Mouse (Mus musculus) cerebellum, adult 11 months (tissue): ENCODE results near the gene Plekhh3.
"Not testable (repeated sequence)": the region's sequence is repeated elsewhere in the genome, so short reads cannot be mapped to it uniquely, and the experiment has no call there.

ENCODE experiments used
- DNase-seq: peaks from one replicate; pipeline ENCODE4 v3.0.0; 2022

The Plekhh3 gene

DNA sequence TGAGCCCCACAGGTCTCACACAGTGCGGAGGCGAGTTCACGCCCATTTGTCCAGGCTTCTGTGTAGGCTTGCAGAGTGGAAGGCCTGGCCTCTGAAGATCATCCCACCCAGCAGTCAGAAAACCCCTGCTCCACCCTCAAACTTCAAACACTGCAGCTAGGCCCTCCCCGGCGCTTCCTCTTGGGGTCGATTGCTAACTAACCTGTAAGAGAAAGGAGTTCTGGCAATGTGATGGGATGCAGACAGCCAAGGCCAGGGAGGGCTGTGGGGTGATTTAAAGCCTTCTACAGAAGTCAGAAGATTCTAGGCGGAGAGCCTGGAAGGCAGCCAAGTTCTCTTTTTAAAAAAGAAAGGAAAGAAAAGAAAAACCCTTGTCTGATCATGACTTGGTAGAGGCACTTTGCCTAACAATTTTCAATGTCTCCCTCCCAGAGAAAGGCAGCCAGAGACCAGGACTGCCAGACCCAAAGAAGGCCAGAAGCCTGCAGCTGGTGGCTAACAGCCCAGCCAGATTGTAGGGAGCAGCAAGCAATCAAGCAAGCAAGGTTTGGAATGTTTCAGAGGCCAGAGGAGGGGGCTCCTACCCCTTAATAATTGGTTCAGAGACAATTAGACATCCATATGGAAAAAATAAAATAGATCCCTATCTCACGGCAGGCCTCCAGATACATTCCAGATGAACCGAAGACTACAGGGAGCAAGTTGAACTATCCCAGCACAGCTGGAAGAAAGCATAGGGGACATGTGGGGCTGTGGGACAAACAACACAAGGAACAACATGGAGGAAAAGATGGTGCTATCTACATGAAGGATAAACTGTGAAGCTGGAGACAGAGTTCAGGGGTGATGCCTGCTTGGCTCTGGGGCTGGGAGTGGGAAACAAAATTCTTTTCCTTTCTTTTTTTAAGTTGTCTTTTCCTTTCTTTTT lies 21.7 kb downstream of the Plekhh3 start:
- no peak for DNase-seq

DNA sequence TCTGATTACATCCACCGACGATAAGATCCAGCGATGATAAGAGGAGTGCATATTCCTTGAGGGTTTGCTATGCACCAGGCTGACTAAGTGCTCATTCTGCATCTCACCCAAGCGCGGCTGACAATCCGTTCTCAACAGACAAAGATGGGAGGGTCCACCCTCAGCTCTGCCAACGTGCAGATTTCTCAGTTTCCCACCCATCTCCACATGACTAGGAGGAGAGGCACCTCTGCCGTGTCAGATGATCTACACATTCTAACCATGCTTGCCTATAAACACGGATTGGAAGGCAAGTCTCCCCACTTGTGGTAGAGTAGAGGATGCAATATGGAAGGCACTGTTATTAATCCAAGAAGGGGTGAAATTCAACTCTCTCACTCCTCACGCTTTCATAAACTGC lies 22.4 kb downstream of the Plekhh3 start:
- DNase-seq = no peak

DNA sequence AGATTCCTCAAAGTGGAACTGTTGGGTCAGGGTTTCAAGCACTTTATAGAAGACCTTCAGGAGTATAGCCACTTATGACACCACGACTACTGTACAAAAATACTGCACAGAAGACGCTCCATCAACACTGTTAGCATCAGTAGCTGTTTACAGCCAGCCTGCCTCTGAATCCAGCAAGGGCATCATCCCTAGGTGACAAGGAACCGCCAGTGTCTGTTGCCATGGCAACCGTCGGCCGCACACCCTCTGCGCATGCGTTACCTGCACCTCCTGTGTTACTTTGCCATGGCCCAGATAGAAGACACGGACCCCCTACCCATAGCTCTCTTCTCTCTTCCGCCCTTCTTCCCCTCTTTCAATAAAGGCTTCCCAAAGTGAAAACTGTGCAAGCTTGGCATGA lies 24.8 kb downstream of the Plekhh3 start:
- DNase-seq = no peak

DNA sequence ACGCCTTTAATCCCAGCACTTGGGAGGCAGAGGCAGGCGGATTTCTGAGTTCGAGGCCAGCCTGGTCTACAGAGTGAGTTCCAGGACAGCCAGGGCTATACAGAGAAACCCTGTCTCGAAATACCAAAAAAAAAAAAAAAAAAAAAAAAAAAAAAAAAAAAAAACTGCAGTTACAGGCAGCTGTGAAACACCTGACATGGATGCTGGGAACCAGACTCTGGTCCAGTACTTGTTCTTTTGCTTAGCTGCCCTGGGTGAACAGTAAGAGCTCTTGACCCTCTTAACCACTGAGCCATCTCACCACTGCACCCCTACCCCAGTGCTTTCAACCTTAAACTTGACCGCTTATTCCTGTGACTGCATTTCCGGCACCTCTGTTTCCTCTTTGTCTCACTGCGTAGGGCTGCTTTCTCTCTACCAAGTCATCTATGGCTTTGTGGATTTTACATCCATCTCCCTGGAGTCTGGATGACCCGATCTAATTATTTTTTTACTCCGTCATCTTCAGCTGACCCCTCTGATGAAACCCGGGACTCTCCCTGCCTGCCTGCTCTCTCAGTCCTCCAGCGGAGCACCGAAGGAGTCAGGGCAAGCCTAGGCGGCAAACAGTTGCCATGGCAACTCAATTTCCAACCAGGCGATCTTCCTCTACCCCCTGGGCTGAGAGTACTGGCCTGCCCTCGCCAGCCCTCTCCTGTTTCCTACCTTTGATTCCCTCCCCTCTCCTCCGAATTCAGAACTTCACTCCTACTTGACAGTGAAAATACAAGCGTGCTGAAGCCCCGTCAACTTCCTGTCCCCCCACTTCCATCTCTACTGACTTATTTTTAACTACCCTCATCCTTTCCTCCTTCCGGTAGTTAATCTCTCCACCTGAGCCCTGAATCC lies 27.6 kb downstream of the Plekhh3 start:
- DNase-seq = no peak

DNA sequence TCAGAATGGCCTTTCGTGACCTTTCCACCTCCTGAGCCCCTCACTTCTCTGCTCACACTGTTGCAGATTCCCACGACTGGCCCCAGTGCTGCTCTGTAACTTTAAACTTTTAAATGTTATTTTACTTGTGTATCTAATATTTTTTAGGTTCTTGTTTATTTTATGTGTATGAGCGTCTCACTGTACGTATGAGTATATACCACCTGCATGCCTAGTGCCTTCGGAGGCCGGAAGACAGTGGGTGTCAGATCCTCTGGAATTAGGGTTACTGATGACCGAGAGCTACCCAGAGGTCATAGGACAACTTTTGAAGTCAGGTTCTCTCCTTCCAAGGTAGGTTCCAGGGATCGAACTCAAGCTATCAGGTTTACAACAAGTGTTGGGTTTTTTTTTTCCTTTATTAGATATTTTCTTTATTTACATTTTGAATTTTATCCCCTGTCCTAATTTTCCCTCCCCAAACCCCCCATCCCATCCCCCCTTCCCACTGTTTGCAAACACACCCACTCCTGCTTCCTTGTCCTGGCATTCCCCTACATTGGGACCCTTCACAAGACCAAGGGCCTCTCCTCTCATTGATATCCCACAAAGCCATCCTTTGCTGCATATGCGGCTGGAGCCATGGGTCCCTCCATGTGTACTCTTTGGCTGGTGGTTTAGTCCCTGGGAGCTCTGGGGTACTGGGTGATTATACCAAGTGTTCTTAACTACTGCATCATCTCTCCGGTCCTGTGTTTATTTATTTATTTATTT lies 28.8 kb downstream of the Plekhh3 start:
- DNase-seq = no peak

DNA sequence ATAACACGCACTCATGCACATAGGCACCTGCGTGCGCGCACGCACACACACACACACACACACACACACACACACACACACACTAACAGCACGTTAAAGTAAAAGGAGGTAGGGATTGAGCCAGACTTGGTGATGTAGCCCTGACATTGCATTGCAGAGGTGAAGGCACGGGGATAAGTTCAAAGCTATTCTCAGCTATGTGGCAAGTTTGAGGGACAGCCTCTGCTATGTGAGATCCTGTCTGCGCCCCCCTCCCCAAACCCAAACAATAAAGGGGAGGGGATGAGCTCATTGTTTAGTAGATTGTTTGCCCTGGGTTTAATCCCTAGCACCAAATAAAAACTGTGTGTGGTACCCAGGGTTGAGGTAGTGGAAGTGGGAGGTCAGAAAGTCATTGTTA lies 30.1 kb downstream of the Plekhh3 start:
- DNase-seq = no peak

DNA sequence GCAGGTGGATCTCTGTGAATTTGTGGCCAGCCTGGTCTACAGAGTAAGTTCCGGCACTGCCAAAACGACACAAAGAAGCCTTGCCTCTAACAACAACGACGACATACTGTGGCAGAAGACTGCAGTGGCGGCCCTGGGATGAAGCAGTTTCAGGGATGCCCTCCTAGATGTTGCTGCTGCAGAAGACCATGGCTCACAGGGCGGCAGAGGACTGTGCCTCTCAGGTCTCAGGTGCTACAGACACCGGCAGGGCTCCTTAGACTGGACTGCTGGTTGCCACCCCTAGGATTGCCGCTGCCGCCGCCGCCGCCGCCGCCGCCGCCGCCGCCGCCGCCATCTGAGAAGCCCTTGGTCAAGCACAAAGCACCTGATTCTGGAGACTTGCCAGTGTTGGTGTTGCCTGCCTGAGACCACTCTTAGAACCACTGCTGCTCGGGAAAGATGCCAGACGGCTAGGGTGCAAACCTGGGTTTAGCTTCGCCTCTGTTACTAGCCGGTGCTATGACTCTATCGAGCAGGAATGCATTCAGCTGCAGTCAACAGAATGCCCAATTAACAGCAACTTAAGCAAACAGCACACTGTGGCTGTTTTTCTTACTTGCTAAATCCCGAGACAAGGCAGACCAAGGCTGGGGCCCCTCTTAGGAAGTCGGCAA lies 30.9 kb downstream of the Plekhh3 start:
- DNase-seq = no peak

DNA sequence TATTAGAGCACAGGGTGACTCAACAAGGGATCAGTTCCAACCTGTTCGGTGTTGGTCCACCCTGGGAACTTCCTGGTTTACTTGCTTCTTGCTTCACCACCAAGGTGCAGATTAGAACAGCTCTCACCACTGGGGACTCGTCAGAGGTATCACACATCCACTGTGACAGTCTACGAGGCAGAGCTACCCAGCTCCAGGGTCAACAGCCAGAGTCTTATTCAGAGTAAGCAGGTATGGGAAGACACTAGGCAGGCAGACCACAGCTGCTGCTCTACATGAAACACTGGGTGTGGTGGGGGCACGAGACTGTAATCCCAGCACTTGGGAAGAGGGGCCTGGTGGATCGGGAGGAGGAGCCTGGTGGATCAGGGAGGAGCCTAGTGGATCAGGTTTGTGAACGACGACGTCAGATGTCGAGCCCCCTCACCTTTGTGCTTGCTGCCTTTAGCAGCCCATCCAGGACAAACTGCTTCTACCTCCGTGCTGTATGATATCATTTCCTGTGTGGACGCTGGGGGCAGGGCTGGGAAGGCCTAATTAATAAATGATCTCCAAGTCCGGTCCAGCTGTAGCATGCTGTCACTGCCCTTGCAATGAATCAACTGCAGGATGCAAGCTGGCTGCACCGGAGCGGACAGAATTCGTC lies 32.5 kb downstream of the Plekhh3 start:
- no peak for DNase-seq

DNA sequence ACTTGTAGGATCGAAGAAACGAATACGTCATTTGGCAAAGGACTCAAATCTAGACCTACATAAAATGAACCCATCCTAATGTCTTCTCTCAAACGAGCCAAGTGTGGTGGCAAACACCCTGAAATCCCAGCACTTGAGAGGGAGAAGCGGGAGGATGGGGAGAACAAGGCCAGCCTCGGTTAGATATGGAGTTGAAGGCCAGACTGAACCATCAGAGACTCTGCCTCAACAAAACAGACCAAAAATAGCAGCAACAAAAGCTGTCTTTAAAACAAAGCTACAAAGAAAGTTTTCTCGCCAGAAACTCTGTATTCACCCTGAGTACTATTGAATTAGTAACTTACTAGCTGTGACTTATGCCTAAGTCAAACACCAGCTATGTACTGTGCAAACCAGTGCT lies 34.2 kb downstream of the Plekhh3 start:
- no peak for DNase-seq

DNA sequence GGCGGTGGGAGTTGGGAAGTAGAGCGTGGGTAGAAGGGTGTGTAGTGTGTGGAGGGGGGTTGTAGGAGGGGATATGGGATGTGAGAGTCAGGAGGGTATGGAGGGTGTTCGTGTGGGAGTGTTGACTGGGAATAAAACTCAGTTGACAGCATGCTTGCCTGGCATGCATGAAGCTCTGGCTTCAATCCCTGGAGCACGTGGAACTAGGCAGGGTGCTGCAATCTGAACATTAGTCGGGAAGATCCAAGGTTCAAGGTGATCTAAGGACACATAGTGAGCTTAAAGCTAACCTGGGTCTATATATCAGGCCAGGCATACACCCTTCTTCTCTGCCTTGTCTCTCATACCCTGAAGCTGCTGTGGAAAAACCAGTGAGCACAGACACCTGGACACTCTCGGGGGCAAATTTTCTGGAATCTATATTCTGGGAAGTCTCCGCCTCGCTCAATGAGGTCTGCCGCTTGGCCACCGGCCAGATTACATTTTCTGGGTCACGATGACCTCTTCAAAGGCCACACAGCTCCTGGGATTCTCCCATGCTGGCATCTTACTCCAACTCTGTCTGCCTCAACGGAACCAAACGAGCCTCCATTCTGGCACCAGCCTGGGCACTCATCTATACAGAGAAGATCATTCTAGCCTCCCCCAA lies 36.8 kb downstream of the Plekhh3 start:
- DNase-seq = no peak

DNA sequence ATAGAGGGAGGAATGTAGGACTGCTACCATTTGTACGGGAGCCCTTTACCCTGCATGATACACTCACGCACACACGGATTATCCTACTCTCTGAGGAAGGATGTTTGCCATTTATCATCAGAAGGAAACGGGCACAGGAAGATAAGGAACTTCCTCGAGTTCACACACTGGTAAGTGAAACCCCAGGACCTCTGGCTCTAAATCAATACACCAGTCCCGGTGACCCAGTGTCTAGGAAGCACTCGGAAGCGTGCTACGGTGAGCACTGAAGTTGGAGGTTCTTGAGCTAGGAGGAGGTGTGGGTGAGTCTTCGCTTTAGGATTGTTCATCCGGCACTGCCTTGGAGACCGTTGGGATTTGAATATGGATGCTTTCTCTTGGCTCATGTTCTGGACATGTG lies 38.1 kb downstream of the Plekhh3 start:
- no peak for DNase-seq

DNA sequence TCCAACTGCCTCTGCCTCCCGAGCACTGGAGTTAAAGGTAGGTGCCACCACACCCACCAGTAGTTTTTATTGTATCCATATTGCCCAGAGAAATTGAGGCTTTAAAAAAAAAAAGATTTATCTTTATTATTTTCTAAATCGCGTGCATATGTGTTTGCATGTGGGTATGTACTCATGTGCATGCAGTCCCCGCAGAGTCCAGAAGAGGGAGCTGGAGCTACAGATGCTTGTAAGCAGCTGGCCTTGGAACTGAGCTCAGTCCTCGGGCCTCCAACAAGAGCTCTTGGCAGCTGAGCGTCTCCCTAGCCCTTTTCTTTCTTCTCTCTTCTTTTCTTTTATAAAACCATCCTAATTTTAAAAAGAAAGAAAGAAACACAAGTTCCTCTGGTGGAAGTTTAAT lies 39.5 kb downstream of the Plekhh3 start:
- DNase-seq = no peak

DNA sequence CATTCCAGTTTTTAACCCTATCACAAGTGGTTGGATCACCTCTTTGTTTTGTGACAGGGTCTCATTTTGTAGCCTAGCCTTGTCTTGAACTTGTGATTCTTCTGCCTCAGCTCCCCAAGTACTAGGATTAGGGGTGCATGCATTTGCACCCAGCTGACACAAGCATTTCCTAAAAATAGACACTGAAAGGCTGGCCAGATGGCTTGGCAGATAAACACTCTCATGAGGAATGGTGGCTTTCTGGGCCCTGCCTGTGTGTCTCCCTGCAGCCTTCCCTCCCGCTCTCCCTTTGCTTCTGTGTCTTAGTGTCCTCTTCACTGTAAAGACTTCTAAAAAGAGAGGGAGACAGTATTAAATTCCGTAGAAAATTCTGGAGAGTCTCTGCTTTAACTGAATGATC lies 40.0 kb downstream of the Plekhh3 start:
- DNase-seq = peak; percentile 55

DNA sequence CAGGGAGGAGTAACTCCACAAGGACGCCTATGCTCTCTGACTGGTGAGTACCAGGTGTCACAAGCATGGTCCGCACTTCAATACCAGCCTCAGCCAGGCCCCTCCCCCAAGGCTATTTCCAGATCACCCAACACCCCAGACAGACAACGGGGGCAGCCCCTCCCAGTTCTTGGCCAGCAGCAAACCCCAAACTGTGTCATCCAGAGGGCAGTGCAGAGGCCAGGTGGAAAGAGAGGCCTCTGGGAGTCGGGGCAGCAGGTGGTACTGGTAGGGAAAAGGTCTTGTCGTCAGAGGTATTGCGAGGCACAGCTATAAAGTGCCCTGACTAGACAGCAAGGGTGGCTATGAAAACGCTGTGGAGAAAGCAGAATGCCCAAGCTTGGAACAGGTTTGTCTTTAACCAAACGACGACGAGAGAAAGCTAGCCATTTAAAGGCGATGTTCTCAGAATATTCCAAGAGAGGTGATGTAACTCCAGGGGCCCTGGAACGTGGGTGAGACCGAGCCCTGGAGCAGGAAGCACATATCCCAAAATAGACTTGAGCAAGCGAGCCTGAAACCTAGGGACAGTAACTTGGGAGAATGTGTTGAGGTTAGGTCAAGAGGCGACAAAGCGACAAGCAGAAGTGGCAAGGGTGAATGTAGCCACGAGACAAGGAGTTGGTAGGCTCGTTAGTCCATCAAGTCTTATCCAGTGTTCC lies 40.9 kb downstream of the Plekhh3 start:
- no peak for DNase-seq

DNA sequence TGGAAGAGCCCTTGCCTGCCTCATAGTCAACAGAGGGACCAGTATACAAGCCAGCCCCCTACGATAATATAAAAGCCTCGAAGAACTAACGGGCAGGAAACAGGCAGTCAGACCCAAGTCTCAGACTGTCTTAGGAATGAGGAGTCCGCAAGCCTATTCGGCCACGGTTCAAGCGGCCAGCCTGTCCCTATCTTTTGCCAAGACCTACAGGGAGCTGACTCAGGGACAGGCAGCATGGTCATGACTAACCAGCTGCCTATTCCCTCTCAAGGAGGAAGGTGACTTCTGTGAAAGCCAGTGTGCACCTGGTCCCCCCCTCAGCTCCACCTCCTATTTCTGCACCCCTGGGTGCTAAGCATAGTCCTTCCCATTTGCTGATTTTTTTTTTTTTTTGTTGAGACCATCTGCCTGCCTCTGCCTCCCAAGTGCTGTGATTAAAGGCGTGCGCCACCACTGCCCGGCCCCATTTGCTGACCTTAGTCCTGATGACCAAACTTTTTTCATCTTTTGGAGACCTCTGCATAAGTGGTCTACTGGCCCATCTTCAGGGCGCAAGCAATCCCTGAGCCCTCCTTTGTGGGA lies 42.1 kb downstream of the Plekhh3 start:
- DNase-seq = peak; percentile 76

DNA sequence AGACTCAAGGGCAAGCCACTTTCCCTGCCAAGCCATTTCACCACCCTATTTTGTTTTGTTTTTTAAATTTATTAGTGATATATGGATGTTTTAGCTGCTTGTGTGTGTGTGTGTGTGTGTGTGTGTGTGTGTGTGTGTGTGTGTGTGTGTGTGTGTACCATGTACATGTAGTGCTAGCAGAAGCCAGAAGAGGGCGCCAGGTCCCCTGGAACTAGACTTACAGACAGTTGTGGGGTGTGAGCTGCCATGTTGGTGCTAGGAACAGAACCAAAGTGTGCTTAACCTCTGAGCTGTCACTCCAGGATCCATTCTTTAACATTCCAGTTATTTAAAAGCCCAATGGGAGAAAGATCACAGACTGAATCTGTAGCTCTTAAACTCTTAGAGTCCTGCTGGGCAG lies 44.1 kb downstream of the Plekhh3 start:
- DNase-seq = no peak

DNA sequence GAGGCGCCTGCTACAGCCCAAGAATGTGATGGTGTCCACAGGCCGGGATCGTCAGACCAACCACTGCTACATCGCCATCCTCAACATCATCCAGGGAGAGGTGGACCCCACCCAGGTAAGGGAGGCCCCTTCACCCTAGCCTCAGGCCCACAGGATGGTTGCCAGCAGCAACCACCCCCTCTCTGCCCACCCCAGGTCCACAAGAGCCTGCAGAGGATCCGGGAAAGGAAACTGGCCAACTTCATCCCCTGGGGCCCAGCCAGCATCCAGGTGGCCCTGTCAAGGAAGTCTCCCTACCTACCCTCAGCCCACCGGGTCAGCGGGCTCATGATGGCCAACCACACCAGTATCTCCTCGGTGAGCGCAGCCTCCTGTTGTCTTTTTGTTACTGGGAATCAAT lies 46.1 kb downstream of the Plekhh3 start:
- DNase-seq = not testable (repeated sequence)

DNA sequence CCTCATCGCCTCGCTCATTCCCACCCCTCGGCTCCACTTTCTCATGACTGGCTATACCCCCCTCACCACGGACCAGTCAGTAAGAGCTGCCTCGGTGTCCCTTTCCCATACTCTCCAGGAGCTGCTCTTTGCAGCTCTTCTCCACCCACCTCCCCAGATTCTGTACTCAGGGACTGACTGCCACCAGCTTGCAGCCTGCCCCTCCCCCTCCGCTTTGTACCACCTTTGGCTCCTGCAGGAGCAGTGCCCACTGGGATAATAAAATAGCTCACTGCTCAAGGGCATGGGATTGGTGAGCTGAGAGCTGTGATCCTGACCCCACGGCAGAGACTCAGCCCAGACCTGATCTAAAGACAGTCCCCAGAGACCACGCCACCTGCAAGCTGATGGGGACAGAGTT lies 46.7 kb downstream of the Plekhh3 start:
- not testable (repeated sequence) for DNase-seq

DNA sequence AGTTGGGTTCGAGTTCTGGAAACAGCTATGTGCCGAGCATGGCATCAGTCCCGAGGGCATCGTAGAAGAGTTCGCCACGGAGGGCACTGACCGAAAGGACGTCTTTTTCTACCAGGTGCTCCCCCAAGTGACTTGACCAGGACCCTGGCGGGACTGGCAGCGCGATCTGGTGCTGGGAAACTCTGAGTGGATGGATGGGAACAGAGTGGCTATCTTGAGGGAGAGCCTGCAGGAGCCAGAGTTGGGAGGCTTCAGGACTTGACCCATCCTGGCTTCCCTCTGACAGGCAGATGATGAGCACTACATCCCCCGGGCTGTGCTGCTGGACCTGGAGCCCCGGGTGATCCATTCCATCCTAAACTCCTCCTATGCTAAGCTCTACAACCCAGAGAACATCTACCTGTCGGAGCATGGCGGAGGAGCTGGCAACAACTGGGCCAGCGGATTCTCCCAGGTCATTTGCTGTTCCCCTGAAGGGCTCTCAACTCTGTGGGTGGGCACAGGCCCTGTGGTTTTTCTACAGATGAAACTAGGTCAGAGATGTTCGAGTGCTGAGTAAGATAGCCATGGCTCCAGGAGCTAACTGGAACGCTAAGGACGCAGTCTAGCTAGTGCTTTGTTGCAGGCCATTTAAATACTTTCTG lies 50.5 kb downstream of the Plekhh3 start:
- DNase-seq = no peak
